Mouse (Mus musculus) left cerebral cortex, adult 8-10 months (tissue): ENCODE results near the gene Il6. TPM values are rescaled to one million over a fixed set of nuclear protein-coding genes. Genes with fewer than 3 reads are reported as not detected.
"Not testable (repeated sequence)": the region's sequence is repeated elsewhere in the genome, so short reads cannot be mapped to it uniquely, and the experiment has no call there.

Experiments used
- DNase-seq, 2 experiments: peaks; one replicate each; pipeline ENCODE4 v3.0.0; 2022; ENCODE audit warnings: low spot score in 2 of 2
- total RNA-seq, 4 experiments: library from RNA; stranded (reverse); gene quantifications; 2 replicates each; pipeline ENCODE4 v1.2.4; 2022

Gene Il6
- total RNA-seq: not detected

DNA sequence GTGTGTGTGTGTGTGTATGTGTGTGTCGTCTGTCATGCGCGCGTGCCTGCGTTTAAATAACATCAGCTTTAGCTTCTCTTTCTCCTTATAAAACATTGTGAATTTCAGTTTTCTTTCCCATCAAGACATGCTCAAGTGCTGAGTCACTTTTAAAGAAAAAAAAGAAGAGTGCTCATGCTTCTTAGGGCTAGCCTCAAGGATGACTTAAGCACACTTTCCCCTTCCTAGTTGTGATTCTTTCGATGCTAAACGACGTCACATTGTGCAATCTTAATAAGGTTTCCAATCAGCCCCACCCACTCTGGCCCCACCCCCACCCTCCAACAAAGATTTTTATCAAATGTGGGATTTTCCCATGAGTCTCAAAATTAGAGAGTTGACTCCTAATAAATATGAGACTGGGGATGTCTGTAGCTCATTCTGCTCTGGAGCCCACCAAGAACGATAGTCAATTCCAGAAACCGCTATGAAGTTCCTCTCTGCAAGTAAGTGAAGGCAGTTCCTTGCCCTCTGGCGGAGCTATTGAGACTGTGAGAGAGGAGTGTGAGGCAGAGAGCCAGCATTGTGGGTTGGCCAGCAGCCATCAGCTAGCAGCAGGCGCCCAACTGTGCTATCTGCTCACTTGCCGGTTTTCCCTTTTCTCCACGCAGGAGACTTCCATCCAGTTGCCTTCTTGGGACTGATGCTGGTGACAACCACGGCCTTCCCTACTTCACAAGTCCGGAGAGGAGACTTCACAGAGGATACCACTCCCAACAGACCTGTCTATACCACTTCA is at the start of gene Il6:
Gene Il6 (plus strand): TSS at position 389 of the 778 bp plus-strand sequence.
- peak; percentile 58 to 75 for DNase-seq

DNA sequence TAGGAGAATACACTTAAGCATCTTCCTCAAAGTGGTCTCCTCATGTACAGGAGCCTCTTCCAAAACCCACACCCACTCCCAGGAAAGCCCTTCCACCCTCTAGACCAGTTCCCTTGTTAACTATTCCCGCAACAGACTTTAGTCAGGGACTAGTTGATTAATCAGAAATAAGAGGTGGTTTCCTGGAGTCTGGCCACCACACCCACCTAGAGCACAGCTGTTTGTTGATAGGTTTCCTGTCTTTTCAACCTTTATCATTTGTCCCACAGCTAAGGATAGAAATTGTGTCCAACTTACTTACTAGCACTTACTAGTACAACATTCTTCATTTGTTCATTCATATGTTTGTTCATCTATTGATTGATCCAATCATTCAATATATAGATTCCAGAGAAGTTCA is 49.4 kb upstream of the Il6 start:
- DNase-seq: no peak

DNA sequence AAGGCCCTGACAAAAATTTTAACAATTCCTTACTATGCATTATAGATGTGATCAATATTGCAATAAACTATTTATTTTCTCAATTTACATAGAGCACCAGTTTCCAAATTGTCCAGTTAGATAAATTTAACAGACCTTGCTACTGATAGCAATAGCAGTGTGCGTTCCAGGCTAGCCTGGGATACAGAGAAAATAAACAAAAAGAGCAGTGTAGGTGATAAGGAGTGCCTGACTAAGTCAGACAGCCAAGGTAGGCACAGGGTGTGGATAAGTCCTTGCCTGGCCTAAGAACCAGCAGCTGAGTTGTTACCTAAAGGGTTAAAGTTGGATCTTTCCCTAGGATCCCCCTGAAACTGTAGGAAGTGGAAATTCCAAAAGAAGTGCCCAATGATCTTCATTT is 42.7 kb upstream of the Il6 start:
- no peak for DNase-seq

DNA sequence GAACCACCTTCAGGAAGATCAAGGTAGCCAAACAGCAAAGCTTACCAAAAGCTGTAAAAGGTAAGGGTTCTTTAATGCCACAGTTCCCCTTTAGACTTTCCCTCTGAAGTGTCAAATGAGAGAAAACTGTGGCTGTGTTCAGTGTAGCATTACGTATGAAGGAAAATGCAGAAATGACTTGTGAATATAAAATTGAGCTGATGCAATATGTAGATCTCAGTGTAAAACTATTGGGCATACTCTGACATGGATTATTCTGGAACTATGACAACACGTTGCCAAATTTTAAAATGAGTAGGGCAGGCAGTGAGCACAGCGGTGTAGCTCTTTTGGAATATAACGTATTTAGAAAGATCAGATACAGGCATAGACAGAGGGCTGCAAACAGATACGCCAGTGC is 40.1 kb upstream of the Il6 start:
- DNase-seq: no peak

DNA sequence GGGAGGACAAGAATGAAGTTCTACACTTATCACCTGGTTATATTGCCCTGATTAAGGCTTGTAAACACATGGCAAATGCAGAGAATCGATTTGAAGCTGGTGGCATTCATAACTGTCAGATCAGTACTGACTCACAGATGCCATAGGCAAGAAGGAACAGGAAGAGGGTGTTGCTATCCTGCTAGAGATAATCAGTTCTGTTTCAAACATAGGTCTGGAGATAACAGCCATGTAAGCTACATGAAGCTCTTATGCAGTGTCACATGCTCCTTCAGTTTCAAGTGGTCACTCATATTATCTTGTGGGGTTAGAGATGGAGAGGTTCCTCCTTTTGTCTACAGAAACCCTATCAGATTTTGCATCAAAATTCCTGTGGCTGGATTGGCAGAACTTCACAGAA is 39.4 kb upstream of the Il6 start:
- no peak for DNase-seq

DNA sequence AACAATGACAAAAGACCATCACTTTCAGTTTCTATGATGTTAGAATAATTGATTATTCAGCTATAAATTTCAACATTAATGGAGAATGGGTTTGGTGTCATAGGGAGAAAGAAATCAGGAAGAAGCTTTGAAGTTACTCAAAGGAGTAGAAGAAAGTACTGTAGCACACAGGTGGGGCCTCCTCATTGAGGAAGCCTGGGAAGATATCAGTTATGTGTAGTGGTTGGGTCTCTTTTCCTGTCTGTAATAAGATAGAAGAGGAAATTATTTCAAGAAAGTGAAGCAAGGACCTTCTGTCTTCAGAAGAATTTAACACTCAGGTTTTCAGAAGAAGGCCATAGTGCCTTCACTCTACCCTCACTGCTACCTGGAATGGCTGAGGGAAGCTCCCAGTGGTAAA is 38.8 kb upstream of the Il6 start:
- DNase-seq: no peak

DNA sequence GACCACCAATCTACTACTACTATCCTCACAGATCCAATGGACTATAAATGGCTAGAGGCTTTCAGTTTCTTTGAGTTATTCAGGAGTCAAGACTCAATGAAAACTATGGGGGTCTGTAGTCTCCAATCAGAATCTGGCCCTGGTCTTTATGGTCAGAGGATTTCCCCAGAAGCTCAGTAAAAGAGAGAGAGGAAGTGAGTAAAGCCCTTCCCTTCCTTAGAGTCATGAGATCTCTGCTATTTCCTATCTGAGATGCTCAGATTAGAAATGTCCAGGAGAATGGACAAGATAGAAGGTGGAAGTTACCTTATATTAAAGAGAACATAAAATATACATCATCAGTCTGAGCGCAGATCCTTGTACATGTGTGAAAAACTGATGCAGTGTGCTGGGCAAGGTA is 19.3 kb upstream of the Il6 start:
- DNase-seq: no peak

DNA sequence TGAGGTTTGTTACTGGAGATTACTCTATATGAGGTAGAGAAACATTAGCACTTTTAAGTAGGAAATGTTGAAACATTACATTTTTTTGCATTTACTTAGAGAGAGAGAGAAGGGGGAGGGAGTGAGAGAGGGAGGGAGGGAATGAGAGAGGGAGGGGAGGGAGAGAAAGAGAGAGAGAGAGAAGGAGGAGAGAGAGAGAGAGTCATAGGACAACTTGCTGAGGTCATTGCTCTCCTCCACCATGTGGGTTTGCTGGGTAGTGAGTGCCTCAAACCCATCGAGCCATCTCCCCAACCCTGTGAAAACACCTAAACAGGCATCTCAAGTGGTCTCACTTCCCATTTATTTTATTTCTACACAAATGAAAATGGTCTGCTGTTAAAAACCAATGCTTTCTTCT is 18.6 kb upstream of the Il6 start:
- no peak for DNase-seq

DNA sequence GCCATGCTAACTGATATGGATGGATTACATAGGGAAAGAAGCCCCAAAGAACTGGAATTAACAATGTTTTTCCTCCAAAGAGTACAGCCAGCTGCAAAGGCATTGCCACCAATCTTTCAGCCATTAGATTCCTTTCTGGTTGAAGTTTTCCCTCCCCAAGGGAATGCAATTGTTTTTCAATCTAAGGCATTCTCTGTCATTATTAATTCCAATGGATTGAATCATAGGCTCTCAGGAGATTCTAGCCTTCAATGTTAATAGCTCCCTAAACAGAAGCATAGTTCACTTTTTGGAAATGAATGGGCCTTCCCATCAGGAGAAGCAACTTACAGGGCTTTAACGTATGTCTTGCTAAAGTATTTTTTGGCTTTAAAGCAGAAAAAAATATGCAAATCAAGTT is 15.6 kb upstream of the Il6 start:
- no peak for DNase-seq

DNA sequence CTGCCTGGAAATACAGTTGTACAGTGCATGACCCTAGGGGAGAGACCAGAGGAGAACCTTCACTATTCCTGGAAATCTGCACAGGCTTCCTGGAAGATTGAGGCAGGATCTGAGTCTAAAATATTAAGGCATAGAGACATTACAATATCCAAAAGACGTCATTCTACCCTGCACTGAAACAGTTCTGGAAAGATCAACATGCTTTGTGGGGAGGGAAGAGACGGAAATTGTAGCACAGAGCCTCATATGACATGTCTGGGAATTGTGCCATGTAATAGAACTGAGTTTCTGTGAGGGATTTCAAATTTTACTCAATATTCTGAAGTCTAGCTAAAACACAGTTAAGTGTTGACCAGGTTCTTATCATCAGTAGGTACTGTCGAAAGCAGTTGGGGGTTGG is 12.0 kb upstream of the Il6 start:
- DNase-seq: no peak

DNA sequence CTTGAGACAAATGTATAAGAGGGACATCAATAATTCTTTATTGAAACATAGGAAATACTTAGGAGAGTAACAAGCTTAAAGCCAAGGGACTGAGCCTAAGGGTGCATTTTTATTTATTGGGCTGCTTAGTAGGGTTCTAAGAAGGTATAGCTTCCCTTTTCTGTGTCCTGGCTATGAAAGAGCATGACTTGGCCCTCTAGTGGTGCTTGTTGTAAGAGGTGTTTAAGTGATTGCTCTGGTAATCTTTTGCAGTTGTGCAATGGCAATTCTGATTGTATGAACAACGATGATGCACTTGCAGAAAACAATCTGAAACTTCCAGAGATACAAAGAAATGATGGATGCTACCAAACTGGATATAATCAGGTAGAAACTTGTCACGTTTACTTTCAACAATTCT is 1.7 kb downstream of the Il6 start:
- DNase-seq: no peak

DNA sequence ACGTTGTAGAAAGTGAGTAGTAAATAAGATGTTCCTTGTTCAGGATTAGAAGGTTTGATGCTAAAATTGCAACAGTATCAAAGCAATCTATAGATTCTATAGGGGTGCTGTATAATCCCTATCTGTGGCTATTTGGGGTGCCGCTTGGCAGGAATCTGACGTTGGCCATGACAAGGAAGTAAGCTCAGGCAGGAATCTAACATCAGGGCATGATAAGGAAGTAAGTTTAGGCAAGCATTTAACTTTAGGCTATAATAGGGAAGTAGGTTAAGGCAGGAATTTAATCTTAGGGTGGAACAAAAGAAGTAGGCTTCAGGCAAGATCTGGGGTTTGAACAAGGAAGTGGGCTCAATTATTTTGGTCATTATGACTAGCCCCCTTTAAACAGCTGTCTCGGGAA is 22.9 kb downstream of the Il6 start:
- not testable (repeated sequence) for DNase-seq

DNA sequence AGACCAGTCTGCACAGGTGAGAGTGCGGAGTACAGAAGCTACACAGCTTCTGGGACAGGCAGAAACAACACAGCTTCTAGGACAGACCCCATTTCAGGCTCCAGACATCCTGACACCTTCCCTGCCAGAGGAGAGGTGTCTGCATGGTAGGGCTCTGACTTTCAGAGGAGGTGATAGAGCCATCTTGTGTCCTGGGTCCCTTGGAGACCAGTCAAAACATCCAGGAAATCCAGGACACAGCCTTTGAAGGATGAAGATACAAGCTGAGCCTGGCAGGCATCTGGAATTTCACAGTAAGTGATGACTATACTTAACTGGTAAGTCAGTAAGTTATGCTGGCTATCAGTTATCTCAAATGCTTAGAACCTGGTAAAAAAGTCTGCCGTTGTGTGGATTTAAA is 24.2 kb downstream of the Il6 start:
- DNase-seq: not testable (repeated sequence)

DNA sequence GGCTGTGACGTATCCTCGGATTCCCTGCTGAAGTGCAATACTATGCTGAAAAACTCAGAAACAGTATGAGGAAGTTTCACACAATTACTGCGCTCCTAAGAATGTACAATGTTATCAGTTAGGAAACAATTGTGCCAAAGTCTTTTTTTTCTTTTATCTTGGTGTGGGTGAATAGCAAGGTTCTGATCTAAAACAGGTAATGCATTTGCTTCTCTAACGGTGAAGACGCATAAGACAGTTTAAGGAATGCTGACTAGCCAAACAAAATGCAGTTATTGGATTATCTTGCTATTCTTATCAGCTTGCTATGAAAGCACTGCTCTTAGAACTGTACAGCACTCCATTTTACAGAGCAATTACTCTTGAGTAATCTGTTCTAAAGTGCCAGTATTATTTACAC is 26.4 kb downstream of the Il6 start:
- DNase-seq: not testable (repeated sequence)

DNA sequence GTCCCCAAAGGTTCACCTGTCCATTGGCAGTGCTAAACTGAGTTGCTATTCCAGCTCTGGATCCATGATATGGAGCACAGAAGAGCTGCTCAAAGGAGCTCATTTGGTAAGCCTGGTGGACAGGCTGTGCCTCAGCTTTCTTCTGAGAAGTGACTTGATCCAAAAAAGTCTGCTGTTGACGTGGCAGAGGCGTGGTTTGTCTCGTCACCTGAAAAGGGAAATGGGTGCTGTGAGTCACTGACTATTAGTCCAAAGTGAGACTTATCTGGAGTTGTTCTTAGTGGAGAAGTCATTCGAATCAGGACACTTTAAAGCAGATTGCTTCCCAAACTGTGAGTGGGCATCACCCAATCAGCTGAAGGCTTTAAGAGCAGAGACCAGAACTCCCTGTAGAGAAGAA is 26.9 kb downstream of the Il6 start:
- not testable (repeated sequence) for DNase-seq

DNA sequence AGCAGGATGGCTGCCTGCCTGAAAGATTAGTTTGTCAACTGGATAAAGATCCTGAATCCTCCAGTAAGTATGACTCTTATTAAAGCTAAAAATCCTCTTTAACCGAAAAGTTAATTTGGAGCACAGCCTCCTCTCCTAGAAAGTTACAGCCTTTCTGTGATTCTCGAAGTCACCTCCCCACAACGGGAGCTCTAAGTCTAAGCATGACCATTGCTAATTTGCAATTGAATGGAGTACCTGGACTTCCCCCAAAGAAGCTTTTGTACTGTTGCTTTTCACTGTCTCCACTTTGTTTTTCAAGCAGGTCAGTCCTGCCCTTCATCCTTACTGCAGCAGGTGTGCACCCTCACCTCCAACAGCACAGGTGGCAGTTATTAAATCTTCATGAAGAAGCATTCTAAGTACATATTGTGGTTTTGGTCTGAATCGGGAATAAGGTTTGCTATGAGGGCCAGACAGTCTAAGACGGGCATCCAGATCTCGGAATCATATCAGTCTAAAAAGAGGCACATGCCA is 45.4 kb downstream of the Il6 start:
- DNase-seq: no peak

DNA sequence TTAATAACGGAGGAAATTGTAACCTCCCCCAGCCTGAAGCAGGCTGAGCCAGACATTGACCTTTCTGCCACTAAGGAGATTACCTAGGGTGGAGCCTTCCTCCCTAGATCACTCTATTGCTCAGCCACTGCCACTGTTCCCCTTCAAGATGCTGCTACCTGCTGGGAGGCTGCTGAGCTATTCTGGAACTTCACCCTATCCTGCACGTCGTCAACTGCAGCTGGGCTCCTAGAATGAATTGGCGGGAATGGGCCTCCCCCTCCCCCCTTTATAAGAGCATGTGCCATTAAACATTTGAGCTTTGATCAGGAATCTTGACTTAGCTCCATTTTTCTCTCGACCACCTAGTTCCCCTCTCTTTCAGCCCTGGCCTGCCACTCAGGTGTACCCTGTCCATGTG is 46.7 kb downstream of the Il6 start:
- not testable (repeated sequence) for DNase-seq

DNA sequence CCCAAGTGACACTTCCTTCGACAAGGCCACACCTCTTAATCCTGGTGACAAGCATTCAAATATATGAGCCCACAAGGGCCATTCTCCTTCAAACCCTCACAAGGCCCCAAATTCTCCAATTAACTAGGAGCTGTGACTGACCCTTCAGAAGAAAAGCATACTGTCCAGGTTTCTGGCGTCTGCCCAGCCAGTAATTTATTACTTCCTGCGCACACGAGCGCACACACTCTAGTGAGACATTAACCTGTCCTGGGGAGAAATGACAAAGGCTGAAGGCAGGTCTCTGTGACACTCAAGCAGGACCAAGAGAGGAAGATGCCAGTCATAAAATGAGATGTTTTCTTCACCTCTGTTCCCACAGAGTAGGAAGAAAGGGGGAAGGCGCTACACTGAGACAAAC is 54.8 kb downstream of the Il6 start:
- DNase-seq: no peak

Other genes starting within 250 kb of the Il6 start
- 1 to 10 TPM; 2.1 to 4.6 (median 2.9) TPM for gene Tyms, start 60.5 kb downstream of the Il6 start, total RNA-seq
- 10 to 100 TPM; 12.2 to 14.9 (median 12.7) TPM for gene Garem2, start 92.0 kb downstream of the Il6 start, total RNA-seq
- gene 3110082J24Rik, start 93.0 kb downstream of the Il6 start, total RNA-seq: 1 to 10 TPM; 1.1 to 2.1 (median 1.4) TPM
- 10 to 100 TPM; 65.3 to 74.6 (median 68.4) TPM for gene Hadha, start 142.0 kb downstream of the Il6 start, total RNA-seq
- gene Hadhb, start 142.1 kb downstream of the Il6 start, total RNA-seq: 100 to 1,000 TPM in 1 of 4 experiments, 10 to 100 TPM in 3; 88.5 to 103 (median 92.6) TPM
- not detected for gene Adgrf3, start 192.6 kb downstream of the Il6 start, total RNA-seq
- 10 to 100 TPM; 37.8 to 62.2 (median 48.9) TPM for gene Selenoi, start 219.5 kb downstream of the Il6 start, total RNA-seq